Mouse (Mus musculus) CD8-positive naive resting alpha-beta T cell, adult 57 days (primary cell): ENCODE measurements around the gene Atg9b. TPM values are rescaled to one million over a fixed set of nuclear protein-coding genes. Genes with fewer than 3 reads are reported as not detected.

Experiments
- total RNA-seq: library from RNA; stranded (reverse); gene quantifications from one replicate; pipeline ENCODE4 v1.2.4, GENCODE M21; 2023

Atg9b gene
- total RNA-seq = not detected

GRCm38 (mm10) chr5:24391864-24392263 lies at the start of gene Atg9b:
TSS of gene Atg9b (minus strand) at chr5:24392143.

GRCm38 (mm10) chr5:24423129-24424003 lies 31.4 kb upstream of the Atg9b start, which contains the start of the genes Cdk5 and Slc4a2:
TSS of gene Cdk5 (minus strand) at chr5:24423530.
TSS of gene Slc4a2 (plus strand) at chr5:24423837.

GRCm38 (mm10) chr5:24413042-24413693 lies 21.2 kb upstream of the Atg9b start, which contains the start of gene Asic3:
TSS of gene Asic3 (plus strand) at chr5:24413392.

GRCm38 (mm10) chr5:24393392-24393997 lies 1.6 kb upstream of the Atg9b start, which contains the start of gene Abcb8:
TSS of gene Abcb8 (plus strand) at chr5:24393663.

GRCm38 (mm10) chr5:24364508-24364907 lies 27.4 kb downstream of the Atg9b start, which contains the start of gene Nos3:
TSS of gene Nos3 (plus strand) at chr5:24364810.

GRCm38 (mm10) chr5:24351278-24351677 lies 40.7 kb downstream of the Atg9b start, which contains the start of gene Kcnh2:
TSS of gene Kcnh2 (minus strand) at chr5:24351604.

Other genes starting within 250 kb of the Atg9b start
- 10.3 TPM for gene Nupl2, start 227.2 kb downstream of the Atg9b start, total RNA-seq
- gene Kcnh2, start 40.5 kb downstream of the Atg9b start, total RNA-seq = 5.1 TPM
- gene Nos3, start 27.3 kb downstream of the Atg9b start, total RNA-seq = not detected
- 19.0 TPM for gene Abcb8, start 1.5 kb upstream of the Atg9b start, total RNA-seq
- not detected for gene Asic3, start 21.2 kb upstream of the Atg9b start, total RNA-seq
- 29.1 TPM for gene Cdk5, start 31.4 kb upstream of the Atg9b start, total RNA-seq
- gene Slc4a2, start 31.7 kb upstream of the Atg9b start, total RNA-seq = 60.0 TPM
- gene Fastk, start 53.1 kb upstream of the Atg9b start, total RNA-seq = 89.3 TPM
- 21.2 TPM for gene Tmub1, start 55.7 kb upstream of the Atg9b start, total RNA-seq
- gene Agap3, start 60.0 kb upstream of the Atg9b start, total RNA-seq = 92.4 TPM
- not detected for gene Gbx1, start 135.1 kb upstream of the Atg9b start, total RNA-seq
- gene Asb10, start 148.8 kb upstream of the Atg9b start, total RNA-seq = not detected
- not detected for gene 4931409K22Rik, start 164.7 kb upstream of the Atg9b start, total RNA-seq
- 41.3 TPM for gene Abcf2, start 185.3 kb upstream of the Atg9b start, total RNA-seq
- gene Chpf2, start 194.6 kb upstream of the Atg9b start, total RNA-seq = 37.3 TPM
- gene Smarcd3, start 232.3 kb upstream of the Atg9b start, total RNA-seq = not detected